Mouse (Mus musculus) forebrain, embryonic 11.5 days (tissue): ENCODE measurements around the gene Zc3h8. TPM values are rescaled to one million over a fixed set of nuclear protein-coding genes. Genes with fewer than 3 reads are reported as not detected.

Experiments
- ATAC-seq: fragments of 200-750 bp; cut with Nextera tagmentation; replicated peaks from 2 replicates; pipeline ENCODE4 v1.8.0; 2017; ENCODE audit warnings: moderate TSS enrichment; ENCODE audit not compliant: low FRiP score
- DNase-seq: peaks from one replicate; pipeline ENCODE4 v3.0.0-alpha.2; 2017; ENCODE audit warnings: low spot score
- H3K27ac ChIP-seq: fragments of 300-500 bp; sonication (generic); 2 replicates; pipeline ENCODE4 v1.5.1; 2014; ENCODE audit warnings: low read depth, low read length
- H3K27me3 ChIP-seq: fragments of 300-500 bp; sonication (generic); 2 replicates; pipeline ENCODE4 v1.6.1; 2014; ENCODE audit warnings: mild to moderate bottlenecking, low read length, mixed read lengths; ENCODE audit not compliant: control insufficient read depth, insufficient read depth
- H3K36me3 ChIP-seq: fragments of 300-500 bp; sonication (generic); 2 replicates; pipeline ENCODE4 v1.6.1; 2014; ENCODE audit warnings: mild to moderate bottlenecking, low read length, moderate library complexity, mixed read lengths; ENCODE audit not compliant: control insufficient read depth, insufficient read depth
- H3K4me1 ChIP-seq: fragments of 300-500 bp; sonication (generic); replicated peaks from 2 replicates; pipeline ENCODE4 v1.6.1; 2014; ENCODE audit warnings: low read length, mixed read lengths; ENCODE audit not compliant: control insufficient read depth, insufficient read depth
- H3K4me2 ChIP-seq: fragments of 300-500 bp; sonication (generic); 2 replicates; pipeline ENCODE4 v1.6.1; 2014; ENCODE audit warnings: low read depth, mild to moderate bottlenecking, low read length, moderate library complexity, mixed read lengths; ENCODE audit not compliant: severe bottlenecking
- H3K4me3 ChIP-seq: fragments of 300-500 bp; sonication (generic); 2 replicates; pipeline ENCODE4 v1.5.1; 2014; ENCODE audit warnings: low read depth, low read length
- H3K9ac ChIP-seq: fragments of 300-500 bp; sonication (generic); 2 replicates; pipeline ENCODE4 v1.6.1; 2014; ENCODE audit warnings: low read length
- H3K9me3 ChIP-seq: fragments of 300-500 bp; sonication (generic); 2 replicates; pipeline ENCODE4 v1.6.1; 2016; ENCODE audit warnings: low read length, mixed read lengths; ENCODE audit not compliant: control insufficient read depth
- WGBS: fragments of 180-500 bp; shearing (Covaris S2); extraction: QIAGEN DNeasy Blood & Tissue Kit; methylation state at CpG from one replicate; pipeline ENCODE4 v1.1.7; 2014; 5-methylcytosine and 5-hydroxymethylcytosine counted together
- polyA plus RNA-seq: library from polyadenylated mRNA; unstranded; fragments of >200 nt; fragmentation: Nextera tagmentation; extraction: Ambion mirVana; gene quantifications from 2 replicates; pipeline ENCODE4 v1.2.1, GENCODE M21; 2014

Gene Zc3h8
- polyA plus RNA-seq, 1 experiment from 2014 or later: 10.8 TPM

DNA sequence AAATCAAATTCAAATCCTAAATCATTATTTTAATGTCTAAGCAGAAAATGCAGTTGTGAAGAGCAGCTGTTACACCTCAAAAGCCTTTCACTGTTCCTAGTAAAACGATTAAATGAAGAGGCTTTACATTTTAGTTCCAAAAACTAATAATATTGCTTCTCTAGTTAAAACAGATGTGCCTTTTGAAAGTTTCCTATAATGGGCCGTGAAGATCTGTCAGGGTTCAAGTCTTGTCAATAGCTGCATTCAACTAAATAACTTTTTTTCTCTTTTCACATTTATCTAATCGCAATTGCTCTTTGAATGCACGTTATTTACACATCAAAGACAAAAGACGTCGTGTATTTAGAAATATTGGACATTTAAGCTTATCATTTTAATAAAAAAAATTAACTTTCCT is 22.4 kb upstream of the Zc3h8 start:
- Histone ChIP-seq H3K9me3 (no peaks in the 10 kb centered on the region), H3K27me3 (no peaks in the 10 kb centered on the region), H3K4me1 (no peaks in the 10 kb centered on the region; the same call in 1 of the 2 replicates), H3K27ac (peak overlapping the region; percentile 100), H3K9ac (no peak overlapping the region), H3K4me3 (peak overlapping the region; percentile 85), H3K4me2 (peak overlapping the region; percentile 61), H3K36me3 (no peaks in the 10 kb centered on the region)
- WGBS: 11% methylated on average over 6 of the region's 6 CpGs
- DNase-seq (no peak), ATAC-seq (no peak)

DNA sequence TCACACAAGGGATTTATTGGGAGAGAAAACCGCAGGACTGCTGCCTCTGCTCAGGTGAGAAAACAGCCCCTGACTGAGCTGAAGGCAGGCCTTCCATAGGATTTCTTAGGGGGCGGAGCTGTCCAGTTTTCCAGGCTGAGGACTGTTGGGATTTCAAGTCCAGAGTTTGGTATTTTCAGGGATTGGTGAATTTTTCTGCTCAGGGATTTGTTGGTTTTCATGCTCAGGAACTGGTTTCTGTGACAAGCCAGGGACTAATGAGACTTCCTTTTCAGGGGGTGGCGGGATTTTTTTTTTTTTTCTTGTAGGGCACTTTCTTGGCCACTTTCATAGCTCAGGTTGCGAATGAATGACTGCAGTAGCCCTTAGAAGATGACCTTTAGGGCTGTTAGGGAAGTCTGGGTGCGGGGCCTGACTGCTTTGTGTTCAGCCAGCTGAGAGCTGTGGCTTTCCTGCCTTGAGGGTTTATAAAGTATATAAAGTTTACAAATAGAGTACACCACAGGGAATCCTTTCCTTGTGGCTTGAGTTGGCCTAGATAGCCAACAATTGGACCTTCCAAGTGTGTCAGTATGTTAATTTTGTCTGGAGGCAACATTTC is 21.7 kb upstream of the Zc3h8 start:
- Histone ChIP-seq H3K27me3 (no peaks in the 10 kb centered on the region), H3K36me3 (no peaks in the 10 kb centered on the region), H3K4me1 (no peaks in the 10 kb centered on the region; the same call in 1 of the 2 replicates), H3K9me3 (no peaks in the 10 kb centered on the region), H3K9ac (no peak overlapping the region; the same call in 1 of the 2 replicates), H3K4me3 (no peak overlapping the region; the same call in 1 of the 2 replicates), H3K27ac (peak overlapping the region; percentile 100; the same call in 1 of the 2 replicates), H3K4me2 (peak overlapping the region; percentile 36; the same call in 1 of the 2 replicates)
- 40% methylated on average over 5 of the region's 5 CpGs for WGBS
- ATAC-seq (no peak), DNase-seq (no peak)

DNA sequence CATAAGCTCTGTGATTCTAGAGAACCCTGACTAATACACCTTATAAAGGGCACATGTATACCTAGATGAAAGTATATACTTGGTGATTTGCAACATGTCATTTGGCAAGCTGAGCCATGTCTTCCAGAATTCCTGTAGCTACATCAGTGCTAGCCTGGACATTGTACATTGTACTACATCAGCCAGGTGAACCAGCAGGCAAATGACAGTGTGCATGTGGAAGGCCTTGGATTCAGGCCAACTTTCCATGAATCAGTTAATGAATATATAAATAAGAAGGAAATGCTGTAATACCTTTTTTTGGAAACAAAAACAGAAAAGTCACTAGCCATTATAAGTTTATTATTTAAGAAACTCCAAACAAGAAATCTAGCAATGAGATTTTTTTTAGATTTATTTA is 10.3 kb upstream of the Zc3h8 start:
- H3K27ac ChIP-seq: no peak overlapping the region
- H3K36me3 ChIP-seq: no peaks in the 10 kb centered on the region
- no peak overlapping the region for H3K4me3 ChIP-seq
- no peaks in the 10 kb centered on the region for H3K27me3 ChIP-seq
- H3K4me2 ChIP-seq: no peak overlapping the region
- ATAC-seq: no peak
- DNase-seq: no peak
- no peaks in the 10 kb centered on the region for H3K9me3 ChIP-seq
- H3K4me1 ChIP-seq: no peaks in the 10 kb centered on the region
- H3K9ac ChIP-seq: no peak overlapping the region

DNA sequence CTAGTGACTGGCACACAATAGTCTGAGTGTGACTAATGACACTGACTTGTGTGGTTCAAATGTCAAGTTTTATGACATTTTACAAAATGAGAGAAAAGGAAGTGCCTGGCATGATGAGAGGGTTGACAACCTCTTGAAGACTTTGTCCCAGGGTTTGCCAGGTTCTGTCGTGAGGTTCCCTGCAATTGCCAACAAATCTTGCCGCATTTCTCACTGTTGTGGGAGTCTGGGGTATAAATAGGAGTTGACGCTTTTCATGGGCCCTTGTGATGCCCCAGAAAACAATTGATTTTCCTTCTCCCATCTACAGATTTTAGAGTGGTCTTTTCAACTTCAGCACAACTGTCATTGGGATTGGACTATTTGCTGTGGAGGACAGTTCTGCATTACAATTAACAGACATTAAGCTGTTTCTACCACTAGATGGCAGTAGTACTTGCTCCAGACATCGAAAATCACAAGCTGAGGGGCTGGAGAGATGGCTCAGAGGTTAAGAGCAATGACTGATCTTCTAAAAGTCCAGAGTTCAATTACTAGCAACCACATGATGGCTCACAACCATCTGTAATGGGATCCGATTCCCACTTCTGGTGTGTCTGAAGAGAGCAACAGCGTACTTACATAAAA is 4.2 kb upstream of the Zc3h8 start:
- H3K27ac ChIP-seq: no peak overlapping the region
- DNase-seq (no peak), ATAC-seq (no peak)
- H3K9me3 ChIP-seq: no peaks in the 10 kb centered on the region
- no peaks in the 10 kb centered on the region for H3K4me1 ChIP-seq
- no peak overlapping the region for H3K4me2 ChIP-seq
- H3K4me3 ChIP-seq: no peak overlapping the region
- H3K36me3 ChIP-seq: no peaks in the 10 kb centered on the region
- WGBS: 40% methylated on average over 6 of the region's 6 CpGs
- H3K27me3 ChIP-seq: no peaks in the 10 kb centered on the region
- H3K9ac ChIP-seq: no peak overlapping the region

DNA sequence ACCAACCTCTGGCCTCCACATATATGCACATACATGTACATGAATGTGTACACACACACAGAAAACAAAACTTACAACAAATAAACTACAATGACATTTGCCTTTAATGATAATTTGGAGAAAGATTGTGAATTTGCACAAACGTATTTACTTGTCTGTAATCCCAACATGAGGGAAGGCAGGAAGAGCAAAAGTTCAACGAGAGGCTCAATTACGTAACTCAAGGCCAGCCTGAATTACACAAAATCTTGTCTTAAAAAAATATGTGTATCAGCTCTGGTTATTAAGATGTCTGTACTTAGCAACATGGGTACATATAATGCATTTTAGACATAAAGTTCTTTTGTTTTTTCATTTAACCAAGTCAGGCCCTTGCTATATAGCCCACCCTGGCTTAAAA is 7.6 kb downstream of the Zc3h8 start:
- H3K9me3 ChIP-seq: no peaks in the 10 kb centered on the region
- H3K4me1 ChIP-seq: no peaks in the 10 kb centered on the region
- H3K36me3 ChIP-seq: no peaks in the 10 kb centered on the region
- no peak overlapping the region for H3K27ac ChIP-seq
- DNase-seq (no peak), ATAC-seq (no peak)
- no peak overlapping the region for H3K4me2 ChIP-seq
- no peaks in the 10 kb centered on the region for H3K27me3 ChIP-seq
- WGBS: 89% methylated on average over 3 of the region's 3 CpGs
- no peak overlapping the region for H3K9ac ChIP-seq
- no peak overlapping the region for H3K4me3 ChIP-seq

DNA sequence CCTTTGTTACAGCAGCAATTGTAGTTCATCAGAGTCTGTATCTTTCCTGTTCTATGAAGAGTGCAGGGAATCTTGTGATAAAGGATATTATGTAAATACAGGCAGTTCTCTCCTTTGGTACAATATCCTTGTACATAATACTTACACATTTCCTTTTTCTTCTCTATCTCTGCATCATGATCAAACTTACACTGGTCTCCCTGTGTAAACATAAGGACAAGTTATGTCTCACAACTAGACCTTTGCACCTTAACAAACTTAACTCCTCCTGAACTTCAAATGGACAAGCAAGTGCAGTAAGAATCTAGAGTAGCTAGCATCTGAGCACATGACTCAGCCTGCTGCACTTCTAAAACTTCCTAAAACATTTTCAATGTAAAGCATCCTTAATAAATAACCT is 13.2 kb downstream of the Zc3h8 start:
- no peaks in the 10 kb centered on the region for H3K27me3 ChIP-seq

DNA sequence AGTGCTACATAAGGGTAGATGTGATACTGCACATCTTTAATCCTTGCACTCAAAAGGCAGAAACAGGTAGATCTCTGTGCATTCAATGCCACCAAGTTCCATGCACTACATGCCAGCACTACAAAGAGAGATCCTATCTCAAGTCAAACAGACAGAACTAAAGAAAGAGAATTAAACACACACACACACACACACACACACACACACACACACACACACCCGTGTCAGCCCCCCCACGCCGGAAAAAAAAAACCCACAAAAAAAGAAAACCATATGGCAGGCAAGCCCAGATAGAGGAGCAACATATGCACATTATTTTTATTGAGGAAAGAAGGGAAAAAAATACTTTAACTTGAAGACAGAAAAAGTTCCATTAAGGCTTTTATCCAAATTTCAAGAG is 15.4 kb downstream of the Zc3h8 start:
- Histone ChIP-seq H3K4me1 (no peaks in the 10 kb centered on the region), H3K4me2 (no peak overlapping the region), H3K9me3 (no peaks in the 10 kb centered on the region), H3K4me3 (no peak overlapping the region), H3K36me3 (no peaks in the 10 kb centered on the region; the same call in 1 of the 2 replicates), H3K27ac (no peak overlapping the region), H3K9ac (no peak overlapping the region), H3K27me3 (no peaks in the 10 kb centered on the region)
- WGBS: 85% methylated on average over 3 of the region's 3 CpGs
- DNase-seq: no peak
- no peak for ATAC-seq

More for the DNA sequence above, 13.2 kb downstream of the Zc3h8 start:
- Histone ChIP-seq H3K36me3 (no peaks in the 10 kb centered on the region; the same call in 1 of the 2 replicates), H3K27ac (no peak overlapping the region), H3K4me2 (no peak overlapping the region), H3K9ac (no peak overlapping the region), H3K9me3 (no peaks in the 10 kb centered on the region), H3K4me1 (no peaks in the 10 kb centered on the region), H3K4me3 (no peak overlapping the region)
- ATAC-seq (no peak), DNase-seq (no peak)

DNA sequence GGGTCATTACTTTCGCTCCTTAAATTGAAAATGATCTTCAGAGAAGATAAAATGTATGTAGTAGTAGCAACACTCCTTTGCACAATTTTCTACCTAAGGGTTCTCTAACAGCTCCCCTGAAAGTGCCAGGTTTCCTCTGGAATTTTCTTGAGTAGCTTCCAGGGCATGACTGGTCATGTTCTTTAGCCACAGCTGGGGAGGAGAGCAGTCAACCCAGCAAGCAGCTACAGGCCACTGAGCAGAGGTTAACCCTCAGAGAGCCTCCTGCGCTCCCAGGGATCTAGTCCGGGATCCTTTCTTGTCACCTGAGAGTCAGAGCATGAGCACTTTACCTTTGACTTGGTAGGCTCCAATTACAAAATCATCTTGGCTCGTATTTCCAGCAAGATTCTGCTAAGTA is 19.1 kb downstream of the Zc3h8 start:
- 92% methylated on average over 4 of the region's 4 CpGs for WGBS
- no peak for ATAC-seq
- Histone ChIP-seq H3K4me1 (no peaks in the 10 kb centered on the region), H3K36me3 (no peaks in the 10 kb centered on the region; the same call in 1 of the 2 replicates), H3K4me2 (no peak overlapping the region), H3K4me3 (no peak overlapping the region), H3K9me3 (no peaks in the 10 kb centered on the region), H3K27me3 (no peaks in the 10 kb centered on the region), H3K27ac (no peak overlapping the region), H3K9ac (no peak overlapping the region)
- no peak for DNase-seq

DNA sequence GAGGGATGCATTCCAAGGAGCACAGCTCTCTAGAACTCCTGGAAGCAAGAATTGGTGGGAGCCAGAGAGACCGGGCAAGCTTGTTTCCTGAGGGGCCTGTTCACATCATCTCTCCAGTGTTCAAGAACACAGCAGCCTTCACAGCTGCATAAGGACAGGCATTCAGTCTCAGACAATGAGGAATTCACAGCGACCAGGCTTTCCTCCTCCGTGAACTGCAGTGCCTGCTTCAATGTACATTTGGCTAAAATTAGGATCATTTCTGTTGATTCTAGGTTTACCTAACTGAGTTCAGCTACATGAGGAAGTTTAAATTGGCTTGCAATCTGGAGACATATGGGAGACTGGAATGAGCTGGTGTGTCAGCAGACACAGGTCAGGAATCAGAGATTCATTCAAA is 27.3 kb downstream of the Zc3h8 start:
- Histone ChIP-seq H3K4me1 (no peaks in the 10 kb centered on the region), H3K4me3 (no peak overlapping the region), H3K36me3 (no peaks in the 10 kb centered on the region), H3K9ac (no peak overlapping the region), H3K4me2 (no peak overlapping the region), H3K27me3 (no peaks in the 10 kb centered on the region), H3K27ac (no peak overlapping the region), H3K9me3 (no peaks in the 10 kb centered on the region)
- ATAC-seq (no peak), DNase-seq (no peak)
- WGBS: 76% methylated on average over 3 of the region's 3 CpGs
